Comparison of ENCODE assay signal across 17 mouse cellular contexts in genomic region chr4:84632832-84633789, GRCm38 (mm10). TPM values are rescaled to one million over a fixed set of nuclear protein-coding genes. Genes with fewer than 3 reads are reported as not detected.
A peak's percentile ranks its signal among the peaks of the same experiment; 100 is the strongest.
DNase-seq lines count a peak whose midpoint lies in the region; ATAC-seq and TF ChIP-seq lines count a peak whose summit lies in the region.
"Had no signal": no experiment of that assay in that cellular context is flagged by ENCODE, and none has a peak within 500 bp of the region (broad histone marks: within the 10 kb centered on the region; RNA-seq: fewer than 3 reads in every experiment).

No protein-coding gene starts in this region.

- H3K36me3 ChIP-seq in intestine, embryonic 14.5 days (ENCODE audit: control insufficient read depth, insufficient read depth, low read length): no peaks in the 10 kb centered on the region
- no peaks in the 10 kb centered on the region for H3K36me3 ChIP-seq in intestine, embryonic 16.5 days (ENCODE audit: control insufficient read depth, insufficient read depth, low read length)
- no peaks in the 10 kb centered on the region for H3K36me3 ChIP-seq in forebrain, embryonic 14.5 days (ENCODE audit: control insufficient read depth, insufficient read depth, low read length)
- H3K36me3 ChIP-seq in limb, embryonic 14.5 days (ENCODE audit: control insufficient read depth, insufficient read depth, low read length): no peaks in the 10 kb centered on the region
- H3K36me3 ChIP-seq: heart, embryonic 13.5 days; hindbrain, embryonic 12.5 days; liver, embryonic 13.5 days; neural tube, embryonic 12.5 days had no signal

- no peak for DNase-seq in intestine, embryonic 14.5 days (ENCODE audit: low spot score)
- peak; percentile 26 for DNase-seq in embryo, embryonic 11 days
- DNase-seq in forebrain, embryonic 14.5 days (ENCODE audit: low spot score): peak; percentile 69
- DNase-seq in limb, embryonic 14.5 days (ENCODE audit: low spot score): no peak
- no peak for DNase-seq in left cerebral cortex, adult 2 months (ENCODE audit: extremely low spot score in 1 of 2, low spot score in 2 of 2)
- no peak for DNase-seq in thymus, postnatal 14 days
- no peak for DNase-seq in right cerebral cortex, postnatal 25 days
- DNase-seq: cerebellum, postnatal 25 days; gastrocnemius, postnatal 25 days; kidney, adult 2 months; kidney, postnatal 4 days; liver, embryonic 13.5 days had no signal

- H3K9me3 ChIP-seq in intestine, embryonic 14.5 days (ENCODE audit: control insufficient read depth, low read length): no peaks in the 10 kb centered on the region
- no peaks in the 10 kb centered on the region for H3K9me3 ChIP-seq in intestine, embryonic 16.5 days (ENCODE audit: control insufficient read depth, low read length)
- H3K9me3 ChIP-seq in forebrain, embryonic 14.5 days (replicated peaks; ENCODE audit: control insufficient read depth, low read length): no peaks in the 10 kb centered on the region
- no peaks in the 10 kb centered on the region for H3K9me3 ChIP-seq in limb, embryonic 14.5 days (ENCODE audit: control insufficient read depth, low read length)
- H3K9me3 ChIP-seq: heart, embryonic 13.5 days; hindbrain, embryonic 12.5 days; liver, embryonic 13.5 days; megakaryocyte, embryonic 14.5 days; neural tube, embryonic 12.5 days had no signal

- no peak for TF ChIP-seq CTCF in left cerebral cortex, adult 2 months (IDR thresholded peaks at IDR 0.05)

- intact Hi-C loops in left cerebral cortex, adult 2 months (cut with DNase I): no loop called here

- WGBS in intestine, embryonic 14.5 days: 43% methylated on average over 12 of the region's 12 CpGs
- 59% methylated on average over 12 of the region's 12 CpGs for WGBS in intestine, embryonic 16.5 days
- 69% methylated on average over 12 of the region's 12 CpGs for WGBS in forebrain, embryonic 14.5 days
- WGBS in limb, embryonic 14.5 days: 33% methylated on average over 12 of the region's 12 CpGs

- ATAC-seq in intestine, embryonic 14.5 days (replicated peaks; ENCODE audit: low FRiP score, low TSS enrichment, low read depth): no peak
- no peak for ATAC-seq in intestine, embryonic 16.5 days
- ATAC-seq in forebrain, embryonic 14.5 days: peak; percentile 78; the same call in 1 of the 2 replicates
- ATAC-seq in limb, embryonic 14.5 days (ENCODE audit: low FRiP score, low read depth): no peak

- H3K27ac ChIP-seq in intestine, embryonic 14.5 days (ENCODE audit: low read depth): peak overlapping the region; percentile 47; the same call in 1 of the 2 replicates
- no peak overlapping the region for H3K27ac ChIP-seq in intestine, embryonic 16.5 days (ENCODE audit: low read length)
- H3K27ac ChIP-seq in forebrain, embryonic 14.5 days (ENCODE audit: low read depth, low read length): no peak overlapping the region
- H3K27ac ChIP-seq in limb, embryonic 14.5 days (replicated peaks; ENCODE audit: low read depth, low read length): peak overlapping the region; percentile 59; the same call in 1 of the 2 replicates
- H3K27ac ChIP-seq in left cerebral cortex, adult 2 months: no peak overlapping the region
- H3K27ac ChIP-seq: hindbrain, embryonic 12.5 days; liver, embryonic 13.5 days; neural tube, embryonic 12.5 days had no signal

- H3K9ac ChIP-seq in intestine, embryonic 14.5 days (ENCODE audit: low read length): no peak overlapping the region
- H3K9ac ChIP-seq in intestine, embryonic 16.5 days (ENCODE audit: low read depth, low read length): no peak overlapping the region
- H3K9ac ChIP-seq in forebrain, embryonic 14.5 days (ENCODE audit: low read length): no peak overlapping the region
- H3K9ac ChIP-seq in limb, embryonic 14.5 days (ENCODE audit: low read depth, low read length, severe bottlenecking): no peak overlapping the region
- H3K9ac ChIP-seq: heart, embryonic 13.5 days; hindbrain, embryonic 12.5 days; liver, embryonic 13.5 days; neural tube, embryonic 12.5 days had no signal

- H3K4me3 ChIP-seq in intestine, embryonic 14.5 days (ENCODE audit: low read depth, low read length): no peak overlapping the region
- H3K4me3 ChIP-seq in intestine, embryonic 16.5 days (ENCODE audit: low read length): no peak overlapping the region
- H3K4me3 ChIP-seq in forebrain, embryonic 14.5 days (ENCODE audit: low read depth, low read length): no peak overlapping the region
- H3K4me3 ChIP-seq in limb, embryonic 14.5 days (replicated peaks; ENCODE audit: low read length): no peak overlapping the region
- H3K4me3 ChIP-seq in left cerebral cortex, adult 2 months: no peak overlapping the region
- H3K4me3 ChIP-seq: heart, embryonic 13.5 days; hindbrain, embryonic 12.5 days; liver, embryonic 13.5 days; megakaryocyte, embryonic 14.5 days; neural tube, embryonic 12.5 days had no signal

- TF ChIP-seq POLR2A in limb, embryonic 14.5 days (IDR thresholded peaks at IDR 0.05; ENCODE audit: borderline replicate concordance, extremely low read depth, insufficient read depth, insufficient read length): no peak

- peaks cover 58% of the 10 kb centered on the region for H3K4me1 ChIP-seq in intestine, embryonic 14.5 days (replicated peaks; ENCODE audit: control insufficient read depth, insufficient read depth, low read length)
- peaks cover 33% of the 10 kb centered on the region for H3K4me1 ChIP-seq in intestine, embryonic 16.5 days (ENCODE audit: control insufficient read depth, insufficient read depth, low read length)
- H3K4me1 ChIP-seq in forebrain, embryonic 14.5 days (ENCODE audit: control insufficient read depth, insufficient read depth, low read length): no peaks in the 10 kb centered on the region
- peaks cover 54% of the 10 kb centered on the region for H3K4me1 ChIP-seq in limb, embryonic 14.5 days (ENCODE audit: control insufficient read depth, insufficient read depth, low read length)
- H3K4me1 ChIP-seq: liver, embryonic 13.5 days; megakaryocyte, embryonic 14.5 days had no signal

- H3K27me3 ChIP-seq in intestine, embryonic 14.5 days (replicated peaks; ENCODE audit: control insufficient read depth, insufficient read depth, low read length): no peaks in the 10 kb centered on the region
- H3K27me3 ChIP-seq in intestine, embryonic 16.5 days (replicated peaks; ENCODE audit: control insufficient read depth, insufficient read depth, low read length): no peaks in the 10 kb centered on the region
- 0 out of 2 replicates have a peak, but pooled peaks cover 5% of the 10 kb centered on the region for H3K27me3 ChIP-seq in forebrain, embryonic 14.5 days (replicated peaks; ENCODE audit: control insufficient read depth, insufficient read depth, low read length)
- H3K27me3 ChIP-seq in limb, embryonic 14.5 days (ENCODE audit: control insufficient read depth, insufficient read depth, low read length): no peaks in the 10 kb centered on the region
- H3K27me3 ChIP-seq: heart, embryonic 13.5 days; liver, embryonic 13.5 days; megakaryocyte, embryonic 14.5 days; neural tube, embryonic 12.5 days had no signal

- no peak overlapping the region; the same call in 1 of the 2 replicates for H3K4me2 ChIP-seq in intestine, embryonic 14.5 days (ENCODE audit: low read length)
- H3K4me2 ChIP-seq in intestine, embryonic 16.5 days (ENCODE audit: low read depth, low read length): no peak overlapping the region
- no peak overlapping the region for H3K4me2 ChIP-seq in forebrain, embryonic 14.5 days (ENCODE audit: low read length)
- H3K4me2 ChIP-seq in limb, embryonic 14.5 days (replicated peaks; ENCODE audit: low read depth, low read length, severe bottlenecking): 0 out of 2 replicates have a peak overlapping the region, but pooled peaks have one; percentile 6
- H3K4me2 ChIP-seq: heart, embryonic 13.5 days; hindbrain, embryonic 12.5 days; liver, embryonic 13.5 days; neural tube, embryonic 12.5 days had no signal

RNA-seq across cellular contexts. Expression of gene Bnc2, which starts 42.0 kb away (rescaled TPM):
- 24.3 and 31.7 TPM in 2 replicates for polyA plus RNA-seq in intestine, embryonic 14.5 days (2014; fragmentation: Nextera tagmentation; extraction: Ambion mirVana)
- polyA plus RNA-seq in intestine, embryonic 16.5 days (2015; fragmentation: Nextera tagmentation; extraction: Ambion mirVana): 8.9 and 10.4 TPM in 2 replicates
- 1.9 and 2.0 TPM in 2 replicates for polyA plus RNA-seq in forebrain, embryonic 14.5 days (2014; fragmentation: Nextera tagmentation; extraction: Ambion mirVana)
- polyA plus RNA-seq in limb, embryonic 14.5 days (2012; rRNA removed): 24.3 and 36.8 TPM in 2 replicates
- 25.7 and 32.9 TPM in 2 replicates for polyA plus RNA-seq in limb, embryonic 14.5 days (2014; fragmentation: Nextera tagmentation; extraction: Ambion mirVana)
- total RNA-seq in left cerebral cortex, adult 2 months (2021): 1 to 10 TPM; 1.5 to 2.8 TPM

Comparison
In these comparisons a context has a peak if more than half of its experiments do, and no peak if none do; other contexts are left out.
1. H3K27ac ChIP-seq: peak in intestine, embryonic 14.5 days (single experiment) and limb, embryonic 14.5 days (single experiment); none in intestine, embryonic 16.5 days (single experiment), forebrain, embryonic 14.5 days (single experiment) and left cerebral cortex, adult 2 months (single experiment).
2. DNase-seq: peak in embryo, embryonic 11 days (single experiment) and forebrain, embryonic 14.5 days (single experiment); none in intestine, embryonic 14.5 days (single experiment), limb, embryonic 14.5 days (single experiment), left cerebral cortex, adult 2 months (0 of 2), thymus, postnatal 14 days (single experiment) and right cerebral cortex, postnatal 25 days (single experiment).